ENCODE assay signal across 8 mouse cellular contexts in the genomic region with DNA sequence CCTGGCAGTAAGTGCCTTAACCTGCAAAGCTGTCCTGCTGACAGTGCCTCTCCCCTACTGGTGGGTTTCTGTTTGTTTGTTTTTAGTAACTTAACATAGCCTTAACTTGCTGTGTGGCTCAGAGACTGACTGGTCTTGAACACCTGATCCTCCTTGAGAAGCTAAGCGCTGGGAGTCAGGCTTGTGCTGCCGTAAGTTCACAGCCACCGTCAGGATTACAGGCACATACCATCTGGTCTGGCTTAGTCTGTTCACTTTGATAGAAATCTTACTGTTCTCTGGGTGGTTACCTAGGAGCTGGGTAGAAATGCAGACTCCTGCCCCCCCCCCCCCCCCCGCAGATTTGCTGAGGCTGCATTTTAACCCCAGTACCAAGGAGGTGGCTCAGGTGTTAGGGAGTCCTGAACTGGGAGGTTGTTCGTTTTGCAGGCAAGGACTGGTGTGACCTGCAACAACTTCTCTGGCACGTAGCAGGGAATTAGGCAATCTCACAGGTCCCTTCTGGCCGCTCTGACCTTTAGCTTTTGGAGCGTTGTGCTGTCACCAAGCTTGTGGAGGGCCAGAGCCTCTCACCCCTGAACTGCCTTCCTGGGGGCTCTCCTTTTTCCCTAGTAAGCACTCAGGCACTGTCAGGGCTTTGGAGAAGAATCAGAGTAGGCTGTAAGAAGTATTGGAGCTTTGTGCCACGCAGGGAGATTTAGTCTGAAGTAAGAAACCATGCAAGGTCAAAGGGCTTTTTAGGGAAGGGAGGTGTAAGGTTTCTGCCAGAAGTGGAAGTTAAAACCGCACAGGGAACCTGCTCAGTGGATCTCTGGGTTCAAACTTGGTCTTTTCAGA. TPM values are rescaled to one million over a fixed set of nuclear protein-coding genes. Genes with fewer than 3 reads are reported as not detected.
DNase-seq lines count a peak whose midpoint lies in the region; ATAC-seq and TF ChIP-seq lines count a peak whose summit lies in the region.

No protein-coding gene starts in this region.

- H3K4me1 ChIP-seq in kidney, embryonic 15.5 days: peaks cover 85% of the 10 kb centered on the region
- H3K4me1 ChIP-seq in intestine, postnatal 0 days (replicated peaks; ENCODE audit: control insufficient read depth, insufficient read depth, low read length): peaks cover 9% of the 10 kb centered on the region

- H3K36me3 ChIP-seq in kidney, embryonic 15.5 days: 0 out of 2 replicates have a peak, but pooled peaks cover 4% of the 10 kb centered on the region
- no peaks in the 10 kb centered on the region for H3K36me3 ChIP-seq in intestine, postnatal 0 days (ENCODE audit: control insufficient read depth, insufficient read depth)

- H3K27ac ChIP-seq in kidney, embryonic 15.5 days: peak overlapping the region; percentile 9; the same call in 1 of the 2 replicates
- peak overlapping the region; percentile 89 for H3K27ac ChIP-seq in intestine, postnatal 0 days (ENCODE audit: low read depth, low read length)

- H3K9me3 ChIP-seq in kidney, embryonic 15.5 days (replicated peaks): no peaks in the 10 kb centered on the region
- H3K9me3 ChIP-seq in intestine, postnatal 0 days (ENCODE audit: control insufficient read depth): no peaks in the 10 kb centered on the region

- WGBS in kidney, embryonic 15.5 days: 45% methylated on average over 10 of the region's 10 CpGs
- 33% methylated on average over 10 of the region's 10 CpGs for WGBS in intestine, postnatal 0 days

- no peak for TF ChIP-seq CTCF in intestine, postnatal 0 days (IDR thresholded peaks at IDR 0.05; ENCODE audit: low read depth)

- H3K9ac ChIP-seq in kidney, embryonic 15.5 days: no peak overlapping the region
- peak overlapping the region; percentile 27; the same call in 1 of the 2 replicates for H3K9ac ChIP-seq in intestine, postnatal 0 days (ENCODE audit: low read depth, low read length)

- no peaks in the 10 kb centered on the region for H3K27me3 ChIP-seq in kidney, embryonic 15.5 days
- no peaks in the 10 kb centered on the region for H3K27me3 ChIP-seq in intestine, postnatal 0 days (replicated peaks; ENCODE audit: control insufficient read depth, insufficient read depth, low read length)

- peak; percentile 23 for DNase-seq in CD4-positive, CD25-positive, alpha-beta regulatory T cell, adult 2 months (ENCODE audit: low read depth, low spot score)
- no peak for DNase-seq in kidney, adult 11 months
- no peak for DNase-seq in cerebellum, adult 11 months
- no peak for DNase-seq in T-cell, adult 2 months (ENCODE audit: low spot score)

- ATAC-seq in CD4-positive, CD25-positive, alpha-beta regulatory T cell, adult 4 months: no peak
- no peak for ATAC-seq in kidney, embryonic 15.5 days (replicated peaks; ENCODE audit: low FRiP score)
- ATAC-seq in intestine, postnatal 0 days: 0 out of 2 replicates have a peak, but pooled peaks have one; percentile 7
- ATAC-seq in neutrophil, adult 5-6 weeks (ENCODE audit: extremely low read depth, insufficient number of reproducible peaks, low FRiP score, poor library complexity, severe bottlenecking): 0 out of 2 replicates have a peak, but pooled peaks have one; percentile 14

- H3K4me2 ChIP-seq in kidney, embryonic 15.5 days: peak overlapping the region; percentile 12; the same call in 1 of the 2 replicates
- peak overlapping the region; percentile 46 for H3K4me2 ChIP-seq in intestine, postnatal 0 days (replicated peaks; ENCODE audit: low read depth)

- no peak overlapping the region for H3K4me3 ChIP-seq in kidney, embryonic 15.5 days (replicated peaks)
- no peak overlapping the region for H3K4me3 ChIP-seq in intestine, postnatal 0 days (ENCODE audit: low read depth, low read length)

RNA-seq across cellular contexts. Expression of gene Zfp710, which starts 7.8 kb away (rescaled TPM):
- 1 to 10 TPM; 4.1 to 7.0 TPM for polyA plus RNA-seq in CD4-positive, CD25-positive, alpha-beta regulatory T cell, adult 4 months (2017; shearing (Covaris generic))
- 20.1 and 20.5 TPM in 2 replicates for polyA plus RNA-seq in kidney, embryonic 15.5 days (2015; fragmentation: Nextera tagmentation; extraction: Ambion mirVana)
- polyA plus RNA-seq in intestine, postnatal 0 days (2015; fragmentation: Nextera tagmentation; extraction: Ambion mirVana): 8.5 and 9.4 TPM in 2 replicates
- total RNA-seq in neutrophil, adult 5-6 weeks (2017): 64.9 and 67.2 TPM in 2 replicates

Comparison
In these comparisons a context has a peak if more than half of its experiments do, and no peak if none do; other contexts are left out.
1. ATAC-seq: peak in intestine, postnatal 0 days (single experiment) and neutrophil, adult 5-6 weeks (single experiment); none in CD4-positive, CD25-positive, alpha-beta regulatory T cell, adult 4 months (single experiment) and kidney, embryonic 15.5 days (single experiment).